Mouse (Mus musculus): Measurements from ENCODE around the gene Rabgef1. TPM values are rescaled to one million over a fixed set of nuclear protein-coding genes. Genes with fewer than 3 reads are reported as not detected.

Gene Rabgef1
- polyA plus RNA-seq, 1 experiment from 2014 or later, result 47.0 TPM

- no peak overlapping the region for H3K4me3 ChIP-seq (replicated peaks; ENCODE audit: low read length)
- no peaks in the 10 kb centered on the region for H3K27me3 ChIP-seq (replicated peaks; ENCODE audit: control insufficient read depth, insufficient read depth, low read length)
- no peaks in the 10 kb centered on the region for H3K36me3 ChIP-seq (ENCODE audit: control insufficient read depth, insufficient read depth)
- no peak overlapping the region for H3K27ac ChIP-seq (ENCODE audit: low read length)
- H3K9me3 ChIP-seq (ENCODE audit: control insufficient read depth, low read length), result no peaks in the 10 kb centered on the region
- 93% methylated on average over 7 of the region's 7 CpGs for whole genome bisulfite sequencing
- no peak overlapping the region for H3K4me2 ChIP-seq (ENCODE audit: low read length)
- no peak for ATAC-seq
- peaks cover 14% of the 10 kb centered on the region for H3K4me1 ChIP-seq (replicated peaks; ENCODE audit: control insufficient read depth, insufficient read depth, low read length)
- H3K9ac ChIP-seq (replicated peaks; ENCODE audit: low read depth, low read length), result no peak overlapping the region
These were observed 28.5 kb upstream of the Rabgef1 start for GRCm38 (mm10) chr5:130143101-130143500.

- H3K27me3 ChIP-seq (replicated peaks; ENCODE audit: control insufficient read depth, insufficient read depth, low read length), result no peaks in the 10 kb centered on the region
- ATAC-seq, result peak; percentile 32
- peak overlapping the region; percentile 85 for H3K27ac ChIP-seq (ENCODE audit: low read length)
- H3K36me3 ChIP-seq (ENCODE audit: control insufficient read depth, insufficient read depth), result peaks cover 4% of the 10 kb centered on the region; the same call in 1 of the 2 replicates
- peaks cover 14% of the 10 kb centered on the region for H3K4me1 ChIP-seq (replicated peaks; ENCODE audit: control insufficient read depth, insufficient read depth, low read length)
- H3K4me2 ChIP-seq (ENCODE audit: low read length), result peak overlapping the region; percentile 76
- H3K4me3 ChIP-seq (replicated peaks; ENCODE audit: low read length), result peak overlapping the region; percentile 72
- H3K9ac ChIP-seq (replicated peaks; ENCODE audit: low read depth, low read length), result peak overlapping the region; percentile 60
- H3K9me3 ChIP-seq (ENCODE audit: control insufficient read depth, low read length), result no peaks in the 10 kb centered on the region
- WGBS, result 3% methylated on average over 20 of the region's 20 CpGs
These were observed 27.6 kb upstream of the Rabgef1 start for GRCm38 (mm10) chr5:130143977-130144333.

- Histone ChIP-seq H3K4me3 (replicated peaks; ENCODE audit: low read length) (peak within 1 kb of the TSS; percentile 72), H3K9ac (replicated peaks; ENCODE audit: low read depth, low read length) (peak within 1 kb of the TSS; percentile 70), H3K27ac (ENCODE audit: low read length) (peak within 1 kb of the TSS; percentile 85), H3K27me3 (replicated peaks; ENCODE audit: control insufficient read depth, insufficient read depth, low read length) (no peaks in the 10 kb centered on the region), H3K36me3 (ENCODE audit: control insufficient read depth, insufficient read depth) (peaks cover 4% of the 10 kb centered on the region; the same call in 1 of the 2 replicates), H3K9me3 (ENCODE audit: control insufficient read depth, low read length) (no peaks in the 10 kb centered on the region), H3K4me2 (ENCODE audit: low read length) (peak within 1 kb of the TSS; percentile 81), H3K4me1 (replicated peaks; ENCODE audit: control insufficient read depth, insufficient read depth, low read length) (peaks cover 14% of the 10 kb centered on the region)
- peak; percentile 97 for ATAC-seq
- WGBS, result under 1% methylated on average over 66 of the region's 66 CpGs
These were observed 27.0 kb upstream of the Rabgef1 start, which contains the start of gene Kctd7 for GRCm38 (mm10) chr5:130144334-130145312. TSS of gene Kctd7 (plus strand) at chr5:130144861.

- H3K4me2 ChIP-seq (ENCODE audit: low read length), result peak overlapping the region; percentile 81
- no peaks in the 10 kb centered on the region for H3K9me3 ChIP-seq (ENCODE audit: control insufficient read depth, low read length)
- 87% methylated on average over 8 of the region's 8 CpGs for WGBS
- no peak overlapping the region for H3K27ac ChIP-seq (ENCODE audit: low read length)
- no peak overlapping the region for H3K9ac ChIP-seq (replicated peaks; ENCODE audit: low read depth, low read length)
- H3K4me3 ChIP-seq (replicated peaks; ENCODE audit: low read length), result peak overlapping the region; percentile 72; the same call in 1 of the 2 replicates
- no peak for ATAC-seq
- H3K27me3 ChIP-seq (replicated peaks; ENCODE audit: control insufficient read depth, insufficient read depth, low read length), result no peaks in the 10 kb centered on the region
- H3K4me1 ChIP-seq (replicated peaks; ENCODE audit: control insufficient read depth, insufficient read depth, low read length), result peaks cover 14% of the 10 kb centered on the region
- peaks cover 4% of the 10 kb centered on the region; the same call in 1 of the 2 replicates for H3K36me3 ChIP-seq (ENCODE audit: control insufficient read depth, insufficient read depth)
These were observed 25.6 kb upstream of the Rabgef1 start for GRCm38 (mm10) chr5:130145961-130146360.

- no peak overlapping the region for H3K4me2 ChIP-seq (ENCODE audit: low read length)
- no peak overlapping the region for H3K4me3 ChIP-seq (replicated peaks; ENCODE audit: low read length)
- 83% methylated on average over 7 of the region's 7 CpGs for WGBS
- no peaks in the 10 kb centered on the region for H3K27me3 ChIP-seq (replicated peaks; ENCODE audit: control insufficient read depth, insufficient read depth, low read length)
- H3K27ac ChIP-seq (ENCODE audit: low read length), result no peak overlapping the region
- H3K36me3 ChIP-seq (ENCODE audit: control insufficient read depth, insufficient read depth), result peaks cover 21% of the 10 kb centered on the region
- peaks cover 10% of the 10 kb centered on the region for H3K4me1 ChIP-seq (replicated peaks; ENCODE audit: control insufficient read depth, insufficient read depth, low read length)
- no peak for ATAC-seq
- no peak overlapping the region for H3K9ac ChIP-seq (replicated peaks; ENCODE audit: low read depth, low read length)
- no peaks in the 10 kb centered on the region for H3K9me3 ChIP-seq (ENCODE audit: control insufficient read depth, low read length)
These were observed 21.8 kb upstream of the Rabgef1 start for GRCm38 (mm10) chr5:130149726-130150310.

- WGBS, result 90% methylated on average over 2 of the region's 2 CpGs
- no peak for ATAC-seq
- H3K27ac ChIP-seq (ENCODE audit: low read length), result no peak overlapping the region
These were observed 17.3 kb upstream of the Rabgef1 start for GRCm38 (mm10) chr5:130154286-130154685.

GRCm38 (mm10) chr5:130158545-130158944 lies 13.1 kb upstream of the Rabgef1 start:
- Histone ChIP-seq H3K4me1 (replicated peaks; ENCODE audit: control insufficient read depth, insufficient read depth, low read length) (no peaks in the 10 kb centered on the region), H3K4me3 (replicated peaks; ENCODE audit: low read length) (no peak overlapping the region), H3K4me2 (ENCODE audit: low read length) (no peak overlapping the region), H3K9ac (replicated peaks; ENCODE audit: low read depth, low read length) (no peak overlapping the region), H3K36me3 (ENCODE audit: control insufficient read depth, insufficient read depth) (no peaks in the 10 kb centered on the region), H3K9me3 (ENCODE audit: control insufficient read depth, low read length) (no peaks in the 10 kb centered on the region), H3K27me3 (replicated peaks; ENCODE audit: control insufficient read depth, insufficient read depth, low read length) (no peaks in the 10 kb centered on the region), H3K27ac (ENCODE audit: low read length) (no peak overlapping the region)
- no peak for ATAC-seq
- WGBS, result 81% methylated on average over 4 of the region's 4 CpGs

More at GRCm38 (mm10) chr5:130154286-130154685, 17.3 kb upstream of the Rabgef1 start:
- H3K9ac ChIP-seq (replicated peaks; ENCODE audit: low read depth, low read length), result no peak overlapping the region
- H3K4me1 ChIP-seq (replicated peaks; ENCODE audit: control insufficient read depth, insufficient read depth, low read length), result no peaks in the 10 kb centered on the region
- no peak overlapping the region for H3K4me2 ChIP-seq (ENCODE audit: low read length)
- H3K9me3 ChIP-seq (ENCODE audit: control insufficient read depth, low read length), result no peaks in the 10 kb centered on the region
- no peaks in the 10 kb centered on the region for H3K27me3 ChIP-seq (replicated peaks; ENCODE audit: control insufficient read depth, insufficient read depth, low read length)
- H3K36me3 ChIP-seq (ENCODE audit: control insufficient read depth, insufficient read depth), result peaks cover 16% of the 10 kb centered on the region
- no peak overlapping the region for H3K4me3 ChIP-seq (replicated peaks; ENCODE audit: low read length)

- ATAC-seq, result no peak
- no peak overlapping the region for H3K9ac ChIP-seq (replicated peaks; ENCODE audit: low read depth, low read length)
- 62% methylated on average over 7 of the region's 7 CpGs for WGBS
- H3K27ac ChIP-seq (ENCODE audit: low read length), result no peak overlapping the region
- no peaks in the 10 kb centered on the region for H3K27me3 ChIP-seq (replicated peaks; ENCODE audit: control insufficient read depth, insufficient read depth, low read length)
- H3K4me1 ChIP-seq (replicated peaks; ENCODE audit: control insufficient read depth, insufficient read depth, low read length), result no peaks in the 10 kb centered on the region
- H3K9me3 ChIP-seq (ENCODE audit: control insufficient read depth, low read length), result no peaks in the 10 kb centered on the region
- no peaks in the 10 kb centered on the region for H3K36me3 ChIP-seq (ENCODE audit: control insufficient read depth, insufficient read depth)
- H3K4me2 ChIP-seq (ENCODE audit: low read length), result no peak overlapping the region
- no peak overlapping the region for H3K4me3 ChIP-seq (replicated peaks; ENCODE audit: low read length)
These were observed 11.8 kb upstream of the Rabgef1 start for GRCm38 (mm10) chr5:130159761-130160201.

GRCm38 (mm10) chr5:130163670-130164069 lies 7.9 kb upstream of the Rabgef1 start:
- no peak overlapping the region for H3K4me2 ChIP-seq (ENCODE audit: low read length)
- H3K36me3 ChIP-seq (ENCODE audit: control insufficient read depth, insufficient read depth), result no peaks in the 10 kb centered on the region
- no peak overlapping the region for H3K9ac ChIP-seq (replicated peaks; ENCODE audit: low read depth, low read length)
- H3K27ac ChIP-seq (ENCODE audit: low read length), result no peak overlapping the region
- ATAC-seq, result no peak
- no peaks in the 10 kb centered on the region for H3K4me1 ChIP-seq (replicated peaks; ENCODE audit: control insufficient read depth, insufficient read depth, low read length)
- 5% methylated on average over 7 of the region's 7 CpGs for WGBS
- no peaks in the 10 kb centered on the region for H3K9me3 ChIP-seq (ENCODE audit: control insufficient read depth, low read length)
- H3K27me3 ChIP-seq (replicated peaks; ENCODE audit: control insufficient read depth, insufficient read depth, low read length), result no peaks in the 10 kb centered on the region
- no peak overlapping the region for H3K4me3 ChIP-seq (replicated peaks; ENCODE audit: low read length)

Data from forebrain, embryonic 16.5 days (tissue).